Mouse (Mus musculus): ENCODE results near the gene Habp2.

Habp2 gene

GRCm38 (mm10) chr19:56285222-56285621, 1.7 kb upstream of the Habp2 start:
- DNase-seq (ENCODE audit: low read depth, low spot score) = no peak
- Histone ChIP-seq H3K36me3 (ENCODE audit: control insufficient read depth, insufficient read depth, low read length, poor library complexity, severe bottlenecking) (no peaks in the 10 kb centered on the region), H3K27me3 (ENCODE audit: control insufficient read depth, insufficient read depth, low read length, poor library complexity, severe bottlenecking) (no peaks in the 10 kb centered on the region)

GRCm38 (mm10) chr19:56287580-56288367, 837 bp downstream of the Habp2 start:
- H3K27me3 ChIP-seq (ENCODE audit: control insufficient read depth, insufficient read depth, low read length, poor library complexity, severe bottlenecking) = no peaks in the 10 kb centered on the region
- DNase-seq (ENCODE audit: low read depth, low spot score) = no peak

GRCm38 (mm10) chr19:56288436-56288835, 1.5 kb downstream of the Habp2 start:
- no peaks in the 10 kb centered on the region for H3K27me3 ChIP-seq (ENCODE audit: control insufficient read depth, insufficient read depth, low read length, poor library complexity, severe bottlenecking)
- no peaks in the 10 kb centered on the region for H3K36me3 ChIP-seq (ENCODE audit: control insufficient read depth, insufficient read depth, low read length, poor library complexity, severe bottlenecking)
- no peak for DNase-seq (ENCODE audit: low read depth, low spot score)

More at GRCm38 (mm10) chr19:56287580-56288367, 837 bp downstream of the Habp2 start:
- no peaks in the 10 kb centered on the region for H3K36me3 ChIP-seq (ENCODE audit: control insufficient read depth, insufficient read depth, low read length, poor library complexity, severe bottlenecking)

DNA sequence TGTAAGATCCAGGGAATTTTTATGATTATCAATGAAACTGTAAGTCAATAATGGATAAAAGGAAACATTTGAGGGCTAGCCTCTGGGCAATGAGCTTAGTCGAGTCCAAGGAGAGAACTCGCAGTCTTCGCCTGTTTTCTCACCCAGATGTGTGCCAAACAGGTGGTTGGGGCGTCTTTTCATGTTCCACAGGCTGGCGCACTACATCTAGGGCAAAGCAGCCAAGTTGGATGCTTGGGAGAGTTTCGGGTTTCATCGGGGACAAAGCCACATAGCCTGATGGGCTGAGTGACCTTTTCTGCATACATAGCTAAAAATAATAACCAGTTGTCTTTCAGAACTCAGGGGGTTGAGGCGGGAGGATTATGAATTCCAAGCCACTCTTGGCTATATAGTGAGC, 2.7 kb downstream of the Habp2 start:
- DNase-seq (ENCODE audit: low read depth, low spot score) = no peak
- H3K27me3 ChIP-seq (ENCODE audit: control insufficient read depth, insufficient read depth, low read length, poor library complexity, severe bottlenecking) = no peaks in the 10 kb centered on the region
- no peaks in the 10 kb centered on the region for H3K36me3 ChIP-seq (ENCODE audit: control insufficient read depth, insufficient read depth, low read length, poor library complexity, severe bottlenecking)

- DNase-seq (ENCODE audit: low read depth, low spot score) = no peak
- Histone ChIP-seq H3K36me3 (ENCODE audit: control insufficient read depth, insufficient read depth, low read length, poor library complexity, severe bottlenecking) (no peaks in the 10 kb centered on the region), H3K27me3 (ENCODE audit: control insufficient read depth, insufficient read depth, low read length, poor library complexity, severe bottlenecking) (no peaks in the 10 kb centered on the region)
These were observed 5.0 kb downstream of the Habp2 start for GRCm38 (mm10) chr19:56291898-56292297.

- no peaks in the 10 kb centered on the region for H3K36me3 ChIP-seq (ENCODE audit: control insufficient read depth, insufficient read depth, low read length, poor library complexity, severe bottlenecking)
- no peaks in the 10 kb centered on the region for H3K27me3 ChIP-seq (ENCODE audit: control insufficient read depth, insufficient read depth, low read length, poor library complexity, severe bottlenecking)
- no peak for DNase-seq (ENCODE audit: low read depth, low spot score)
These were observed 5.4 kb downstream of the Habp2 start for GRCm38 (mm10) chr19:56292335-56292734.

DNA sequence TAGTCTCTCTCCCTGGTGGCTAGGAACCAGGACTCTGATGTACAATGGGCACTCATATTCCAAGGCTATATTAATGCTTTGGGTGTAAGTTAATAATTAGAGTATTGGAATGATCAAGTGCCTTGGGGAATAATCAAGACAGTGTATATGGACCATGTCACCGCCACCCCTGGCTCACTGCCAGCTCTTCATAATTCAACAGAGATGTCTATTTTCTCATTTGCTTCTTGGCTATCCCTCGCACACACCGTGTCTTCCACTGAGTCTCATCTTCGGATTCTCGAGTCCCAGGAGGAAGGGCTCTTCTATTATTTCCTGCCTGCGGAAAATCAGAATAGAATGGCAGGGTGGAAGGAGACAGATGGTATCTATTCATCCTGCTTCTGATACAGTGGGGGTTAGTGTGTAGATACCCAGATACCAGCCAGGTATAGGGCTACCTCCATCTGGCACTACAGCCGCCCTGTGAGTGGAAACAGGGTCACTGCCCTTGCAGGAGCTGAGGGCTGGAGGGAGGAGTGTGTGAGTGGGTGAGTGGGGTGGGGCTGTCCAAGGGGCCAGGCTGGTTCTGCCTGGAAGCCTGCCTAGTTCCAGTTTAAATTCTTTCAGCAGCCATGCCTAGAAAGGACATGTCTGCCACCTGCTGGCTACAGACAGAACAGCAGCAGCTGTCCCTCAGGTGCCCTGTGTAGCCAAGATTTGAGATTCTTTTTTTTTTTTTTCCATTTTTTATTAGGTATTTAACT, 7.9 kb downstream of the Habp2 start:
- DNase-seq (ENCODE audit: low read depth, low spot score) = peak; percentile 60
- Histone ChIP-seq H3K27me3 (ENCODE audit: control insufficient read depth, insufficient read depth, low read length, poor library complexity, severe bottlenecking) (no peaks in the 10 kb centered on the region), H3K36me3 (ENCODE audit: control insufficient read depth, insufficient read depth, low read length, poor library complexity, severe bottlenecking) (no peaks in the 10 kb centered on the region)

DNA sequence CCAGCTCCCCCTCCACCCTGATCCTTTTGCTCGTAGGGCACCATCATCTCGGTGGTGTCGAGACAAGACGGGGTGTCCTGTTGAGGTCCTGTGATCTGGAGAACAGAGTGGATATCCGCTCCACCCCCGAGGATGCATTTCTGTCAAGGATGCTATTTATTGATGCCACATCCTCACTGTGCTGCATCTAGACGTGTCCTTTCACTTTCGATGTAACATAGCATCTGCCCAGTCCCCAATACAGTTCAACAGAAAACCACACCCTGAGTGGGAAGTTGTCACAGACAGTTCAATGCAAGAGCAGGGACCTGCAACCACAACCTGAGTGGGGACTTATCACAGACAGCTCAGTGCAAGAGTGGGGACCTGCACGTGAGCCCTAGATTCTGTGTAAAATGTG, 9.7 kb downstream of the Habp2 start:
- H3K36me3 ChIP-seq (ENCODE audit: control insufficient read depth, insufficient read depth, low read length, poor library complexity, severe bottlenecking) = no peaks in the 10 kb centered on the region
- DNase-seq (ENCODE audit: low read depth, low spot score) = no peak
- H3K27me3 ChIP-seq (ENCODE audit: control insufficient read depth, insufficient read depth, low read length, poor library complexity, severe bottlenecking) = no peaks in the 10 kb centered on the region

DNA sequence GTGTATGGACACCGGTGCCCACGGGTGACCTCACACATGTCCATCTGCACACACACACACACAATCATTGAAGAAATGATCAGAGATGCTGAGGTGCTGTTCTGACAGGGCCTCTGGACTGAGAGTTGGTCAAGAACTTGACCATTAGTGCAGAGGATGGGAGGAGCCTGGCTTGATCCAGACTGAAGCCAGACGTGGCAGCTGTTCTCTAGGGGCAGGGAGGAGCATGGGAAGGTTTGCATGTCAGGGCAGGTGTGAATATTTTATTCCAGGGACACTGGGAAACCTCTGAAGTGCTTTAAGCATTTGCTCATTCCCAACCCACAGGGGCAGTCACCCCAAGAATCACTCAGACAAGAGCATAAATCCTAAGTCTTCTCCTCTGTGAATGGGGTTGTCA, 10.3 kb downstream of the Habp2 start:
- DNase-seq (ENCODE audit: low read depth, low spot score) = no peak
- H3K36me3 ChIP-seq (ENCODE audit: control insufficient read depth, insufficient read depth, low read length, poor library complexity, severe bottlenecking) = no peaks in the 10 kb centered on the region
- H3K27me3 ChIP-seq (ENCODE audit: control insufficient read depth, insufficient read depth, low read length, poor library complexity, severe bottlenecking) = no peaks in the 10 kb centered on the region

DNA sequence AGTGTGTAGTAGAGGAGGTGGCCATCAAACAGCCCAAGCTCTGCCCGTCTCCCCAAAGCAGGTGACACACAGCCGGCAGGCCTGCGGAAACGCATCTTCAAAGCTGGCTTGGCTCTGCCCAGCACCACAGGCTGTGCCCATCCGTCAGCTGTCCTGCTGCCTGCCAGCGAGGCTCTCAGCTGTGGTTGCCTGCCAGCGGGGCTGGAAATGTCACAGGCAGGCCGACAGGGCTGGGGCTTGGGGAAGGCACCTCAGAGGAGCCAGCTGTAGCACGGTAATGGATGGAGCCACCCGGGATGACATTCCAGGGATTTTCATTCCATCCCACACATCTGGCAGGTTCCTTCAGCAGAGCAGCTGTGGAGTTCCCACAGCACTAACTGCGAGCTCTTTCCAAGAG, 13.9 kb downstream of the Habp2 start:
- Histone ChIP-seq H3K27me3 (ENCODE audit: control insufficient read depth, insufficient read depth, low read length, poor library complexity, severe bottlenecking) (no peaks in the 10 kb centered on the region), H3K36me3 (ENCODE audit: control insufficient read depth, insufficient read depth, low read length, poor library complexity, severe bottlenecking) (no peaks in the 10 kb centered on the region)
- no peak for DNase-seq (ENCODE audit: low read depth, low spot score)

- DNase-seq (ENCODE audit: low read depth, low spot score) = no peak
These were observed 29.6 kb downstream of the Habp2 start for GRCm38 (mm10) chr19:56316531-56316930.

GRCm38 (mm10) chr19:56319219-56319618, 32.3 kb downstream of the Habp2 start:
- no peak for DNase-seq (ENCODE audit: low read depth, low spot score)
- Histone ChIP-seq H3K36me3 (ENCODE audit: control insufficient read depth, insufficient read depth, low read length, poor library complexity, severe bottlenecking) (no peaks in the 10 kb centered on the region), H3K27me3 (ENCODE audit: control insufficient read depth, insufficient read depth, low read length, poor library complexity, severe bottlenecking) (no peaks in the 10 kb centered on the region)

More at GRCm38 (mm10) chr19:56316531-56316930, 29.6 kb downstream of the Habp2 start:
- Histone ChIP-seq H3K36me3 (ENCODE audit: control insufficient read depth, insufficient read depth, low read length, poor library complexity, severe bottlenecking) (no peaks in the 10 kb centered on the region), H3K27me3 (ENCODE audit: control insufficient read depth, insufficient read depth, low read length, poor library complexity, severe bottlenecking) (no peaks in the 10 kb centered on the region)

DNA sequence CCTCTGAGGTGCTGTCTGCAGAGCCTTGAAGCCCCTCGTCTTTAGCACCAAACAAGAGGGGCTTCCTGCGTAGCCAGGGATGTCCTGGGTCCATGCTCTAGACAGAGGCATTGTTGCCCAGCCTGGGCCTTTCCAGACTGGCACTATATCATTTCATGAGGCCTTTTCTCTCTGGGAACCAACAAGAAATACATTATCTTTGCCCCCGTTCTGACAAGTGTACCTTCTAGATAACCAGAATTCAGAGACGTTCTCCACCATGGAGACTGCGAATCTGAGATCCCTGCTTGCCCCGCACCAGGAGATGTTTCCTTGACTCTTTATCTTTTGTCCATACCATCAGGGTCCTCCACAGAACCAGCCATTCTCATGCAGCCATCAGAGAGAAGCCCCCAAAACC, 32.7 kb downstream of the Habp2 start:
- no peaks in the 10 kb centered on the region for H3K27me3 ChIP-seq (ENCODE audit: control insufficient read depth, insufficient read depth, low read length, poor library complexity, severe bottlenecking)

GRCm38 (mm10) chr19:56320186-56320860, 33.4 kb downstream of the Habp2 start:
- DNase-seq (ENCODE audit: low read depth, low spot score) = no peak
- H3K27me3 ChIP-seq (ENCODE audit: control insufficient read depth, insufficient read depth, low read length, poor library complexity, severe bottlenecking) = no peaks in the 10 kb centered on the region
- no peaks in the 10 kb centered on the region for H3K36me3 ChIP-seq (ENCODE audit: control insufficient read depth, insufficient read depth, low read length, poor library complexity, severe bottlenecking)

More for the DNA sequence above, 32.7 kb downstream of the Habp2 start:
- DNase-seq (ENCODE audit: low read depth, low spot score) = no peak
- no peaks in the 10 kb centered on the region for H3K36me3 ChIP-seq (ENCODE audit: control insufficient read depth, insufficient read depth, low read length, poor library complexity, severe bottlenecking)
